Mouse (Mus musculus) ES-E14 (cell line): ENCODE data around the gene Fbxo9.

Experiments
- HCFC1 ChIP-seq: IDR thresholded peaks from 2 replicates; pipeline ENCODE4 v1.6.1; 2012; ENCODE audit warnings: low read length, inconsistent platforms, borderline replicate concordance; ENCODE audit not compliant: insufficient read depth
- ZC3H11A ChIP-seq: IDR thresholded peaks from 2 replicates; pipeline ENCODE4 v1.6.1; 2012; ENCODE audit warnings: low read depth, mild to moderate bottlenecking, inconsistent platforms, low read length, borderline replicate concordance

GRCm38 (mm10) chr9:78111456-78111855 is 2.6 kb upstream of the Fbxo9 start:
- TF ChIP-seq ZC3H11A, result no peak
- TF ChIP-seq HCFC1, result no peak
